Mouse (Mus musculus) gastrocnemius, adult 2 months (tissue): ENCODE measurements around the gene Wls. TPM values are rescaled to one million over a fixed set of nuclear protein-coding genes. Genes with fewer than 3 reads are reported as not detected.
A peak's percentile ranks its signal among the peaks of the same experiment; 100 is the strongest.

ENCODE experiments used
- DNase-seq: peaks from one replicate; pipeline ENCODE4 v3.0.0; 2022
- H3K27ac ChIP-seq: fragments of 200-600 bp; 2 replicates; pipeline ENCODE4 v1.8.1; 2022; ENCODE audit warnings: mild to moderate bottlenecking
- H3K4me3 ChIP-seq: fragments of 200-600 bp; 2 replicates; pipeline ENCODE4 v1.8.1; 2022; ENCODE audit warnings: mild to moderate bottlenecking, moderate library complexity
- CTCF ChIP-seq: fragments of 200-600 bp; IDR thresholded peaks from 2 replicates; pipeline ENCODE4 v1.8.1; 2022; ENCODE audit warnings: antibody characterized with exemption, mild to moderate bottlenecking, moderate library complexity
- intact Hi-C: fragments of 180-260 bp; cut with DNase I; formaldehyde crosslinking; loops from one replicate; pipeline ENCODE4 v1.15.1; 2025
- total RNA-seq, 2 experiments: library from RNA; stranded (reverse); gene quantifications; 2 replicates each; pipeline ENCODE4 v1.2.3; 2021

Wls gene
- total RNA-seq, 2 experiments from 2014 or later = 21.0 to 24.3 TPM

GRCm38 (mm10) chr3:159865691-159866090 is 26.2 kb downstream of the Wls start:
- Histone ChIP-seq H3K27ac (no peak overlapping the region), H3K4me3 (no peak overlapping the region)
- DNase-seq = no peak
- intact Hi-C loops = no loop called here
- no peak for TF ChIP-seq CTCF

DNA sequence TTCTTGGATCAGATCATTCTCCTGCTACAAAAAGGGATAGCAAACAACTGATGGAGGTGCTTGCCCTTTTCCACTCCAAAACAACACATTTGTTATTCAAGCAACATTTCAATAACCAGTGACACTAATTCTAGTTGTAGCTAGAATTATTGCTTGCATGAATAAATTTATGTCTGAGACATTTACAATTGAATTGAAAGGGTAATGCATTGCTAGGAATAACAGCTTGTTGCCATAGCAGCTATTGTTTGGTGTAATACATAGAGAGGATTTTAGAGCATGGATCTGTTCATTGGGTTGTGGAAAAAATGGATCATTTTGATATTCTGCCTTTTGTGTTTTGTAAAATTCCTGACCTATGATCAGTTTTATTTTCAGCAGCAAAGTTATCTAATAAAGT is 39.5 kb downstream of the Wls start:
- intact Hi-C loops = no loop called here
- H3K4me3 ChIP-seq = no peak overlapping the region
- TF ChIP-seq CTCF = no peak
- no peak overlapping the region for H3K27ac ChIP-seq
- DNase-seq = no peak

DNA sequence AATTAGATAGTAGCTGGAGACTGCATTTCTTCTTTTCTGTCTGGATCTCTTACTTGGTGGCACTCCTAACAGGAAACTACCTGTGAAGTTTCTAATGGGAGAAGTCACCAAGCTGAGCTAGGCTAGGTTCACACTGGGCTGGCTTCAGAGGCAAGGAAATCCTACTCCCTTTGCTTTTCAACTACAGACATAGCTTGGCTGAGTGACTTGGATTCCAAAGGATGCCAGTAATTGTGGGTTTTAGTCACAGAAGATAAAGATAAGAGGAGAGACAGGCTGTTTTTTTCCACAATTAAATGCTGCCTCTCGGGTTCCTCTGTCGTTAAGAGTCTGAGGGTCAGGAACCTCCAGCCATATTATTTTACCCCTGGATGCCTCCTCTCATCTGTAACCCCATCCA is 43.9 kb downstream of the Wls start:
- H3K4me3 ChIP-seq = no peak overlapping the region
- intact Hi-C loops = no loop called here
- no peak for DNase-seq
- TF ChIP-seq CTCF = no peak
- no peak overlapping the region for H3K27ac ChIP-seq

DNA sequence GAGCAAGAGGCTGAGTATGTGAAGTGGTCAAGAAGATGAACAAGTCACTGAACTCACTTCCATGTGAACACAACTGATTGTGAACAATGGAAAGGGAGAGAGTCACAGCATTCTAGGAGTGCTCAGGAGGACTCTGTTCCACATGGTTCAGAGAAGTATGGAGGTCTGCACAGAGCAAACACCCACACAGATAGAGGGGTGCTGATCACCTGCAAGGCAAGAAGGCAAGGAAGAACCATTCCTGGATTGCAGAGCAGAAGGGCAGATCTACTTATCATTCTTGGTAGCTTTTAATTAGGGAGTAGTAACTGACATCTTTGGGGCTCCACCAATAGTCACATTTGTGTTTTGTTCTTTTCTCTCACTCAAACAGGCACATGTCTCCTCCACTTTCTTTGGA is 45.3 kb downstream of the Wls start:
- DNase-seq = no peak
- no peak for TF ChIP-seq CTCF
- Histone ChIP-seq H3K27ac (peak overlapping the region; percentile 28; the same call in 1 of the 2 replicates), H3K4me3 (no peak overlapping the region)
- intact Hi-C loops = loop anchor here (5.0 kb wide), 1 partner anchor 43 kb away; no protein-coding TSS in a partner anchor

DNA sequence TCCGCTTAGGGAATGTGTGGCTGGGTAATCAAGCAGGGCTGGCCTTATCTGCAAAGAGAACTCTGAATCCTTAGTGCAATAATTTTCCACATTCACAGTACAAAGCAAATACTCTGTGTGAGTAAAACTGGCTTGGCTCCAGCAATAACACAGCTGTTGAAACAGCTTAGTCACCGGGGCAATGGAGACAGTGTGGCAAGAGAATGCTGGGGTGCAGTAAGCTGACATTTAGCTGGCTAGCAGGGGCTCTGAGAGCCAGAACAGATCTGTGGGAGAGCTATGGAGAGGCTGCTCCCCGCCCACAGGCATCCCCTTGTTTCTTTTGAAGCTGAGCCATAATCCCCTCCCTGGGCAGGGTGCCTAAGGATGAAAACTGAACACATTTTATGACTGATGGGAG is 45.8 kb downstream of the Wls start:
- DNase-seq = peak; percentile 63
- Histone ChIP-seq H3K27ac (peak overlapping the region; percentile 28; the same call in 1 of the 2 replicates), H3K4me3 (no peak overlapping the region)
- intact Hi-C loops = loop anchor here (5.0 kb wide), 1 partner anchor 43 kb away; no protein-coding TSS in a partner anchor
- TF ChIP-seq CTCF = no peak

GRCm38 (mm10) chr3:159885781-159886400 is 46.4 kb downstream of the Wls start:
- H3K4me3 ChIP-seq = no peak overlapping the region
- no peak for TF ChIP-seq CTCF
- no peak overlapping the region; the same call in 1 of the 2 replicates for H3K27ac ChIP-seq
- no peak for DNase-seq
- intact Hi-C loops = loop anchor here (5.0 kb wide), 1 partner anchor 44 kb away; no protein-coding TSS in a partner anchor

GRCm38 (mm10) chr3:159890176-159891056 is 50.9 kb downstream of the Wls start:
- intact Hi-C loops = no loop called here
- no peak for TF ChIP-seq CTCF
- H3K4me3 ChIP-seq = no peak overlapping the region
- no peak overlapping the region for H3K27ac ChIP-seq
- DNase-seq = no peak

GRCm38 (mm10) chr3:159891057-159891752 is 51.7 kb downstream of the Wls start:
- intact Hi-C loops = no loop called here
- H3K4me3 ChIP-seq = no peak overlapping the region
- TF ChIP-seq CTCF = no peak
- no peak for DNase-seq
- no peak overlapping the region for H3K27ac ChIP-seq

GRCm38 (mm10) chr3:159907329-159907728 is 67.9 kb downstream of the Wls start:
- DNase-seq = no peak
- no peak overlapping the region for H3K27ac ChIP-seq
- TF ChIP-seq CTCF = no peak
- H3K4me3 ChIP-seq = no peak overlapping the region
- intact Hi-C loops = no loop called here

DNA sequence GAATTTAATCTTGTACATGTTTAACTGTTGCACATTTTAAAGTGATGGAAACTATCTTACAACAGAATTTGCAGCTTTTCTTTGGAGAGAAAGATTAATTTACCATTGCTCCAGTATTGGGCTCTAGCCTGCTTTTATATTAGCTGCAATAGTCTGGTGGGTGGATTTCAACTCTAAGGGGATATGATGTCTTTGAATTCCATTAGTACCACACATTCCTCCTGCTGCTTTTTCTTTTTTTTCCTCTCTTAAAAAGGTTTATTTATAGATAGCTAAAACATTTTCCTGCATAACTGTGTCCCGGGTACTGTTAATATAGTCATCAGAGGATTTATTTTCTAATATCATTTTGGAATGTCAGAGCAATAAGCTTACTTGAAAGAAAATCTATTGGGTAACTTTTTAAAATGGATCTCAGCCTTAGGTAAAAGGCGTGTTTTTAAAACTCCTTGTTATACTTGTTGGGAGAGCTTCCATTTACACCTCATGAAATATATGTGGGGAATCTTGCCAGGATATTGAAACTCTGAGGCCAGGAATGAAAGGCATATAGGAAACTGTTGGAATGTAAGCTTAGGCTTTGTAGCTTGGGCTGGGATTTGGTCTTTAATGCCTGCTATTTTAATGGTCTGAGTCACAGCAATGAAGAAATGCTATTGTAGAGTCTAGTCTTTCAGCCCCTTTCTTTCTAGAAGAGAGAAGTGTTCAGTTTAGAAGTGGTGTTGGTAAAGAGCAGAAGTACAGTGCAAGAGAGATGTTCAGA is 78.0 kb downstream of the Wls start:
- DNase-seq = no peak
- no peak overlapping the region for H3K27ac ChIP-seq
- intact Hi-C loops = no loop called here
- no peak overlapping the region for H3K4me3 ChIP-seq
- TF ChIP-seq CTCF = no peak

Other genes starting within 250 kb of the Wls start
- not detected for gene Rpe65, start 240.5 kb upstream of the Wls start, total RNA-seq